Mouse (Mus musculus) liver, embryonic 14.5 days (tissue): ENCODE measurements around the gene Foxf1.

Experiments used
- CTCF ChIP-seq: IDR thresholded peaks from 2 replicates; pipeline ENCODE4 v1.5.1; 2016; ENCODE audit warnings: antibody characterized with exemption, low read depth, control low read depth
- EP300 ChIP-seq: IDR thresholded peaks from 2 replicates; pipeline ENCODE4 v1.6.1; 2016; ENCODE audit warnings: antibody characterized with exemption, low read depth

GRCm38 (mm10) chr8:121118634-121119420, 34.6 kb downstream of the Foxf1 start:
- TF ChIP-seq EP300 (no peak), CTCF (no peak)
